Mouse (Mus musculus): ENCODE measurements around the gene Gm20532. TPM values are rescaled to one million over a fixed set of nuclear protein-coding genes. Genes with fewer than 3 reads are reported as not detected.
A peak's percentile ranks its signal among the peaks of the same experiment; 100 is the strongest.

Gene Gm20532
- polyA plus RNA-seq (2011; ENCODE audit: insufficient read length, low read depth, missing spikeins), result not detected in 2 replicates

DNA sequence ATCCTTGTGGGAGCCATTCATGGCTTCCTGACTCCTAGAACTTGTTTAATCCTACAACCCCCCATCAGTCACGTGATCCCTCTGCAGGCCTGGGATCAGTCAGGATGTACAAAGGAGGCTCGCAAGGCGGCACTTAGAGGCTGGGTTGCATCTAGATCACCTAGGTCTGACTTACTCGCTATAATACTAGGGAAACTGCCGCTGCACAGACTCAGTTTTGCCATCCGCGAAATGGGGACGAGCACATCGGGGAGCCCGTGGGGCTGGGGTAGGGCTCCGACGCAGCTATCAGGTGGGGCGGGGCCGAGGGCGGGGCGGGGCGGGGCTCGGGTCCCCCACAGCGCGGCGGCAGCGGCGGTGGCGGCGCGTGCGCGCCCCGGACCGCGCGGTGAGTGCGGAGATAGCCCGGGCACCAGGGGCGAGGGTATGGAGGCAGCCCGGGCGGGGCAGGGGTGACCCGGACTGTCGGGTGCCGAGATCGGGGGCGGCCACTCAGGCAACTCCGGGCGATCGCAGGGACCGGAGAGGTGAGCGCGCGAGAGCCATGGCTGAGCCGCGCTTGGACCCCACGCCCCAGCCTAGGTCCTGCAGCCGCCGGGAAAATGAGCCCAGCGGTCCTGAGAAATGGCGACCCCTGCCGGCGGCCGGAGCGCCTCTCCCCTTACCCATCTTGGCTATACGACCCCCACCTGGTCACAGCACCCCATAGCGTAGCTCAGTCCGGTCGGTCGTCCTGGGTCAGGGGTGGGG lies at the start of gene Gm20532:
Gm20532 (plus strand) TSS at position 346 of the 750 bp plus-strand sequence.
- Histone ChIP-seq H3K4me3 (ENCODE audit: insufficient read depth, low read length) (peak within 1 kb of the TSS; percentile 57), H3K4me1 (ENCODE audit: control insufficient read depth, insufficient read depth, low read length) (no peaks in the 10 kb centered on the region), H3K27ac (ENCODE audit: insufficient read depth, low read length) (no peak within 1 kb of the TSS)
- TF ChIP-seq POLR2A (IDR thresholded peaks at IDR 0.05; ENCODE audit: low read depth, low read length), result peak; percentile 61; the same call in 1 of the 2 replicates
- TF ChIP-seq CTCF (IDR thresholded peaks at IDR 0.05; ENCODE audit: borderline replicate concordance, insufficient read depth, low read length), result peak; percentile 54

- peaks cover 4% of the 10 kb centered on the region for H3K4me1 ChIP-seq (ENCODE audit: control insufficient read depth, insufficient read depth, low read length)
- TF ChIP-seq POLR2A (IDR thresholded peaks at IDR 0.05; ENCODE audit: low read depth, low read length) (no peak), CTCF (IDR thresholded peaks at IDR 0.05; ENCODE audit: borderline replicate concordance, insufficient read depth, low read length) (no peak)
- H3K27ac ChIP-seq (ENCODE audit: insufficient read depth, low read length), result no peak overlapping the region
- no peak overlapping the region for H3K4me3 ChIP-seq (ENCODE audit: insufficient read depth, low read length)
Observed at GRCm38 (mm10) chr2:26539516-26539915, 46.9 kb upstream of the Gm20532 start.

DNA sequence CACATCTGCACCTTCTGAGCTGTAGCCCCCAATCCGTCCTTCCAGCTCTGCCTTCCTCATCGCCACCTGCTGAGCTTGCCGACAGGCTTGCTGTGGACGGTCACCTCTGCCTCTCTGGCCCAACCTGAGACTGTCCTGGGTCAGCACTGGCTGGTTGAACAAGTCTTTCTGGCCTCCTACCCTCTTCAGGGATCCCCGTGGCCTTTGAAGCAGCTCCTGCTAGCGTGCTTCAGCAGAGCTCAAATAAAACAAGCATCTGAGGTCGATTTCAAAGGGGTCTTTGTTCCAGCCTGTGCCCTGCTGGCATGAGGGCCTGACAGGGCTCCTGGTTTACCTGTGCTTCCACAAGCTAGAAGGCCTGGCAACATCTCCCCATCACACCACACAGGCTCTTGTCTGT lies 45.7 kb upstream of the Gm20532 start:
- TF ChIP-seq POLR2A (IDR thresholded peaks at IDR 0.05; ENCODE audit: low read depth, low read length) (no peak), CTCF (IDR thresholded peaks at IDR 0.05; ENCODE audit: borderline replicate concordance, insufficient read depth, low read length) (no peak)
- Histone ChIP-seq H3K4me3 (ENCODE audit: insufficient read depth, low read length) (no peak overlapping the region), H3K4me1 (ENCODE audit: control insufficient read depth, insufficient read depth, low read length) (peaks cover 4% of the 10 kb centered on the region), H3K27ac (ENCODE audit: insufficient read depth, low read length) (no peak overlapping the region)

- Histone ChIP-seq H3K27ac (ENCODE audit: insufficient read depth, low read length) (no peak overlapping the region), H3K4me1 (ENCODE audit: control insufficient read depth, insufficient read depth, low read length) (peaks cover 4% of the 10 kb centered on the region), H3K4me3 (ENCODE audit: insufficient read depth, low read length) (no peak overlapping the region)
- no peak for TF ChIP-seq CTCF (IDR thresholded peaks at IDR 0.05; ENCODE audit: borderline replicate concordance, insufficient read depth, low read length)
- TF ChIP-seq POLR2A (IDR thresholded peaks at IDR 0.05; ENCODE audit: low read depth, low read length), result no peak
Observed at GRCm38 (mm10) chr2:26541258-26541910, 45.1 kb upstream of the Gm20532 start.

- H3K27ac ChIP-seq (ENCODE audit: insufficient read depth, low read length), result no peak overlapping the region
- TF ChIP-seq CTCF (IDR thresholded peaks at IDR 0.05; ENCODE audit: borderline replicate concordance, insufficient read depth, low read length) (no peak), POLR2A (IDR thresholded peaks at IDR 0.05; ENCODE audit: low read depth, low read length) (no peak)
- no peak overlapping the region for H3K4me3 ChIP-seq (ENCODE audit: insufficient read depth, low read length)
- H3K4me1 ChIP-seq (ENCODE audit: control insufficient read depth, insufficient read depth, low read length), result peaks cover 4% of the 10 kb centered on the region
Observed at GRCm38 (mm10) chr2:26543155-26543554, 43.3 kb upstream of the Gm20532 start.

GRCm38 (mm10) chr2:26543768-26544167 lies 42.7 kb upstream of the Gm20532 start:
- no peak for TF ChIP-seq POLR2A (IDR thresholded peaks at IDR 0.05; ENCODE audit: low read depth, low read length)
- no peak for TF ChIP-seq CTCF (IDR thresholded peaks at IDR 0.05; ENCODE audit: borderline replicate concordance, insufficient read depth, low read length)
- Histone ChIP-seq H3K4me1 (ENCODE audit: control insufficient read depth, insufficient read depth, low read length) (peaks cover 4% of the 10 kb centered on the region), H3K4me3 (ENCODE audit: insufficient read depth, low read length) (no peak overlapping the region), H3K27ac (ENCODE audit: insufficient read depth, low read length) (no peak overlapping the region)

GRCm38 (mm10) chr2:26544265-26544664 lies 42.2 kb upstream of the Gm20532 start:
- Histone ChIP-seq H3K4me3 (ENCODE audit: insufficient read depth, low read length) (no peak overlapping the region), H3K27ac (ENCODE audit: insufficient read depth, low read length) (no peak overlapping the region), H3K4me1 (ENCODE audit: control insufficient read depth, insufficient read depth, low read length) (peaks cover 4% of the 10 kb centered on the region)
- TF ChIP-seq POLR2A (IDR thresholded peaks at IDR 0.05; ENCODE audit: low read depth, low read length) (no peak), CTCF (IDR thresholded peaks at IDR 0.05; ENCODE audit: borderline replicate concordance, insufficient read depth, low read length) (no peak)

DNA sequence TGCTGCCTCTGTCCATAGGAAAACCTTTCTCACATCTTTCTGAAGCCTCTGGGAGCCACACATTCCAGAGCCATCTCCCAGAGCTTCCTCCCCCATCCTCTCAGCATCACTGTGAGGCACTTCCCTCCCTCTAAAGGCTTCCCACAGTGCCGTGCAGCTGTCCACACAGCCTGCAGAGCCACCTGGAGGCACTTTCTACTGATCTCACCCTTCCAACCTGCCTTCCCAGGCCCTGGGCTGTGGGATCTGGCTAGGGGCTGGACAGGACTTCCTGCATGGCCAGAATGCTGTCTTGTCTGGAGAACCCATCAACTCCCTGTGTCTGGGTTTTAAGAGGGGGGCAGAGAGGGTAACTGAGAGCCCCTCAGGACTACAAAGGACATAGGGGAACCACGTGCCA lies 39.0 kb upstream of the Gm20532 start:
- Histone ChIP-seq H3K27ac (ENCODE audit: insufficient read depth, low read length) (no peak overlapping the region), H3K4me1 (ENCODE audit: control insufficient read depth, insufficient read depth, low read length) (peaks cover 4% of the 10 kb centered on the region), H3K4me3 (ENCODE audit: insufficient read depth, low read length) (no peak overlapping the region)
- TF ChIP-seq POLR2A (IDR thresholded peaks at IDR 0.05; ENCODE audit: low read depth, low read length) (no peak), CTCF (IDR thresholded peaks at IDR 0.05; ENCODE audit: borderline replicate concordance, insufficient read depth, low read length) (peak; percentile 67; the same call in 1 of the 2 replicates)

DNA sequence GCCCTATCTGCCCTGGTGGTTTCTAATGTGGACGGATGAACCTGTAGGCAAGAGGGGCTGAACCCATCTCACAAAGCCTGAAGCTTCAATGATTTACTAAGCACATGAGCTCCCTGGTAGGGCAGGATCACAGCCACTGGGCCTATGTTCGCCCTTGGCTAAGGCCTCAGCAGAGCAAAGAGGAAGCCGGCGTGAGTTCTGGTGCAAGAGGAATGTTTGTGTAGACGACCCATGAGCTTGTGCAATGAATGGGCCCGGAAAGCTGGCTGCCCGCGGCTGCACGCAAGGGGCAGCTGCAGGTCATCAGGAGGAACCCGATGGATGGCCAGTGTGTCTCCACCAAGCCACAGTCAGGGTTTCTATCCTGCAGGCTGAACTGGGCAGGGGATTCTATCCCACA lies 36.6 kb upstream of the Gm20532 start:
- Histone ChIP-seq H3K4me1 (ENCODE audit: control insufficient read depth, insufficient read depth, low read length) (no peaks in the 10 kb centered on the region), H3K4me3 (ENCODE audit: insufficient read depth, low read length) (no peak overlapping the region), H3K27ac (ENCODE audit: insufficient read depth, low read length) (no peak overlapping the region)
- TF ChIP-seq CTCF (IDR thresholded peaks at IDR 0.05; ENCODE audit: borderline replicate concordance, insufficient read depth, low read length) (no peak), POLR2A (IDR thresholded peaks at IDR 0.05; ENCODE audit: low read depth, low read length) (no peak)

GRCm38 (mm10) chr2:26550205-26550604 lies 36.2 kb upstream of the Gm20532 start:
- Histone ChIP-seq H3K27ac (ENCODE audit: insufficient read depth, low read length) (no peak overlapping the region), H3K4me3 (ENCODE audit: insufficient read depth, low read length) (no peak overlapping the region), H3K4me1 (ENCODE audit: control insufficient read depth, insufficient read depth, low read length) (no peaks in the 10 kb centered on the region)
- TF ChIP-seq POLR2A (IDR thresholded peaks at IDR 0.05; ENCODE audit: low read depth, low read length) (no peak), CTCF (IDR thresholded peaks at IDR 0.05; ENCODE audit: borderline replicate concordance, insufficient read depth, low read length) (no peak)

Measured in embryonic fibroblast, embryonic 13.5 days (primary cell).